Mouse (Mus musculus) liver, embryonic 14.5 days (tissue): Measurements from ENCODE around the gene Scml4. TPM values are rescaled to one million over a fixed set of nuclear protein-coding genes. Genes with fewer than 3 reads are reported as not detected.

ENCODE experiments used
- ATAC-seq: fragments of 200-750 bp; cut with Nextera tagmentation; 2 replicates; pipeline ENCODE4 v1.8.0; 2017; ENCODE audit warnings: moderate number of reproducible peaks, mild to moderate bottlenecking, moderate library complexity; ENCODE audit not compliant: insufficient read depth
- DNase-seq, 3 experiments: peaks; one replicate each; pipeline ENCODE4 v3.0.0-alpha.2; 2012 to 2013; ENCODE audit warnings: low read depth in 3 of 3, low spot score in 3 of 3
- H3K27ac ChIP-seq: fragments of 300-500 bp; sonication (generic); 2 replicates; pipeline ENCODE4 v1.5.1; 2014; ENCODE audit warnings: moderate library complexity, mild to moderate bottlenecking, control low read depth, inconsistent platforms
- H3K27me3 ChIP-seq: fragments of 300-500 bp; sonication (generic); 2 replicates; pipeline ENCODE4 v1.6.1; 2014; ENCODE audit warnings: mild to moderate bottlenecking, low read length, moderate library complexity; ENCODE audit not compliant: control insufficient read depth, insufficient read depth
- H3K36me3 ChIP-seq: fragments of 300-500 bp; sonication (generic); replicated peaks from 2 replicates; pipeline ENCODE4 v1.6.1; 2014; ENCODE audit warnings: low read depth; ENCODE audit not compliant: control insufficient read depth, insufficient read depth
- H3K4me1 ChIP-seq, 2 experiments: fragments of 200-500 bp in 1 of 2; fragments of 300-500 bp in 1 of 2; sonication (generic) in 1 of 2; replicated peaks; 2 replicates each; pipeline ENCODE4 v1.6.1; 2012 to 2014; ENCODE audit warnings: antibody characterized with exemption in 1 of 2, inconsistent platforms in 1 of 2, low read length in 1 of 2; ENCODE audit not compliant: control insufficient read depth in 2 of 2, insufficient read depth in 2 of 2
- H3K4me2 ChIP-seq: fragments of 300-500 bp; sonication (generic); 2 replicates; pipeline ENCODE4 v1.6.1; 2014; ENCODE audit warnings: low read depth, mild to moderate bottlenecking, control low read depth, moderate library complexity
- H3K4me3 ChIP-seq, 2 experiments: fragments of 200-500 bp in 1 of 2; fragments of 300-500 bp in 1 of 2; sonication (generic) in 1 of 2; 2 replicates each; pipeline ENCODE4 v1.5.1; 2012 to 2014; ENCODE audit warnings: low read depth in 2 of 2, low read length in 2 of 2, mild to moderate bottlenecking in 2 of 2, control low read depth in 1 of 2, inconsistent platforms in 1 of 2, moderate library complexity in 1 of 2; ENCODE audit not compliant: insufficient read depth in 1 of 2
- H3K9ac ChIP-seq: fragments of 300-500 bp; sonication (generic); replicated peaks from 2 replicates; pipeline ENCODE4 v1.6.1; 2014; ENCODE audit warnings: mild to moderate bottlenecking, control low read depth, moderate library complexity
- H3K9me3 ChIP-seq: fragments of 300-500 bp; sonication (generic); 2 replicates; pipeline ENCODE4 v1.6.1; 2016; ENCODE audit warnings: low read length, mixed read lengths; ENCODE audit not compliant: control insufficient read depth
- CTCF ChIP-seq: IDR thresholded peaks from 2 replicates; pipeline ENCODE4 v1.5.1; 2016; ENCODE audit warnings: antibody characterized with exemption, low read depth, control low read depth
- EP300 ChIP-seq: IDR thresholded peaks from 2 replicates; pipeline ENCODE4 v1.6.1; 2016; ENCODE audit warnings: antibody characterized with exemption, low read depth
- WGBS: fragments of 180-500 bp; shearing (Covaris S2); extraction: QIAGEN DNeasy Blood & Tissue Kit; methylation state at CpG from one replicate; pipeline ENCODE4 v1.1.7; 2014; ENCODE audit not compliant: insufficient replicate concordance; 5-methylcytosine and 5-hydroxymethylcytosine counted together
- polyA plus RNA-seq, 2 experiments: library from polyadenylated mRNA; depleted of rRNA in 1 of 2; stranded (reverse) in 1 of 2; unstranded in 1 of 2; fragments of >200 nt; fragmentation: Nextera tagmentation in 1 of 2; extraction: Ambion mirVana in 1 of 2; gene quantifications; 2 replicates each; pipeline versions ENCODE4 v1.2.1 to v1.2.3; 2012 to 2014

The Scml4 gene
- polyA plus RNA-seq, 2 experiments = 0.15 to 0.19 TPM

GRCm38 (mm10) chr10:43005677-43006076 lies 145.5 kb downstream of the Scml4 start:
- H3K9me3 ChIP-seq = no peaks in the 10 kb centered on the region
- 50% methylated on average over 7 of the region's 7 CpGs for WGBS
- H3K9ac ChIP-seq = no peak overlapping the region
- TF ChIP-seq CTCF = no peak
- TF ChIP-seq EP300 = no peak
- ATAC-seq (no peak), DNase-seq (no peak)
- no peak overlapping the region for H3K4me2 ChIP-seq
- H3K27ac ChIP-seq = no peak overlapping the region
- no peak overlapping the region for H3K4me3 ChIP-seq
- no peaks in the 10 kb centered on the region for H3K4me1 ChIP-seq
- no peaks in the 10 kb centered on the region for H3K36me3 ChIP-seq
- H3K27me3 ChIP-seq = peaks cover 3% of the 10 kb centered on the region

- no peak for ATAC-seq
- Histone ChIP-seq H3K27me3 (peaks cover 3% of the 10 kb centered on the region), H3K9me3 (no peaks in the 10 kb centered on the region), H3K4me1 (no peaks in the 10 kb centered on the region), H3K36me3 (no peaks in the 10 kb centered on the region), H3K27ac (no peak overlapping the region), H3K9ac (no peak overlapping the region), H3K4me3 (no peak overlapping the region), H3K4me2 (no peak overlapping the region)
- no peak for DNase-seq
- WGBS = 65% methylated on average over 4 of the region's 4 CpGs
- TF ChIP-seq CTCF (no peak), EP300 (no peak)
Observed at GRCm38 (mm10) chr10:43006534-43006933, 146.4 kb downstream of the Scml4 start.

GRCm38 (mm10) chr10:43008116-43008515 lies 147.9 kb downstream of the Scml4 start:
- Histone ChIP-seq H3K4me1 (no peaks in the 10 kb centered on the region), H3K4me2 (no peak overlapping the region), H3K27ac (no peak overlapping the region), H3K4me3 (no peak overlapping the region), H3K9ac (no peak overlapping the region), H3K27me3 (no peaks in the 10 kb centered on the region), H3K9me3 (no peaks in the 10 kb centered on the region), H3K36me3 (no peaks in the 10 kb centered on the region)
- 48% methylated on average over 11 of the region's 11 CpGs for WGBS
- DNase-seq = no peak
- ATAC-seq = no peak
- TF ChIP-seq EP300 (no peak), CTCF (no peak)

Other genes starting within 250 kb of the Scml4 start
- 5.1 and 10.7 TPM in 2 replicates for gene Sec63, start 98.9 kb upstream of the Scml4 start, polyA plus RNA-seq (2012; rRNA removed)
- 6.9 and 7.5 TPM in 2 replicates for gene Sec63, start 98.9 kb upstream of the Scml4 start, polyA plus RNA-seq (2014; fragmentation: Nextera tagmentation; extraction: Ambion mirVana)